Mouse (Mus musculus) cerebellum, postnatal 36 days (tissue): ENCODE measurements around the gene Vps33a.

Source experiments
- DNase-seq, 2 experiments: peaks; one replicate each; pipeline ENCODE4 v3.0.0; 2021 to 2022; ENCODE audit warnings: mixed read lengths in 2 of 2

The Vps33a gene

DNA sequence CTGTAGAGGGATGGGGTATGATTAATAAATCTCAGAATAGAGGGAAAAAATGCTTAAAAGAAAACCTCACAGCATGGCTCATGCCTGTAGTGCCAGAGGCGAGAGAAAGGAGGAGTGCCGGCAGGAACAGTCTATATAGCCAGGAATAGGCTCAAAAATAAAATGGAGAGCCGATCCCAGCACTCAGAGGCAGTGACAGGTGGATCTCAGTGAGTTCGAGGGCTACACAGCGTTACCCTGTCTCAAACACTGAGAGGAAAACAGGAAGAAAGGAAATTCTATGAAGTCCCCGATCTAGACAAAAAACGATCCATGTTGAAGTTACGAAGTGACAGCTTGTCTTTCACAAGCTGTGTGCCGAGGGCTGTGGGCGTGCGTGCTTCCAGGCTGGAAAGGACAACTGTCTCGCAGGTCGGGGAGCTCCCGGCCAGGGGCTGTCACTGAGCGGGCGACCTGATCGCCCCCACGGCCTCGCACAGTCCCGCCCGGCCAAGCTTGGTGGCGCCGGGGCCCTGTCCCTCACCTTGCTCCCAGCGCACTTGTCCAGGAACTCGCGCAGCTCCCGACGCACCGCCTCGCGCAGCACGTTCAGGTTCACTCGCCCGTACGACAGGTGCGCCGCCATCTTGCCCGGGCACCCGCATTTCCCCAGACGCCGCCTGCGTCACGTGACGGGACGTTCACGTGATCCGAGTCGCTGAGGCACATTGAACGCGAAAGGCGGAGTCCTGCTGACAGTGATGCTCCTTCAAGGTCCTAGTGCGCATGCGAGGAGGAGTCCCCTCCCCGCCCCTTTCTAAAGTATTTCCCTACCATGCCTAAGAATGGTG is at the start of gene Vps33a:
Gene Vps33a, minus strand, starts transcription at position 682 of the 830 bp plus-strand sequence.
- DNase-seq: peak; percentile 98

DNA sequence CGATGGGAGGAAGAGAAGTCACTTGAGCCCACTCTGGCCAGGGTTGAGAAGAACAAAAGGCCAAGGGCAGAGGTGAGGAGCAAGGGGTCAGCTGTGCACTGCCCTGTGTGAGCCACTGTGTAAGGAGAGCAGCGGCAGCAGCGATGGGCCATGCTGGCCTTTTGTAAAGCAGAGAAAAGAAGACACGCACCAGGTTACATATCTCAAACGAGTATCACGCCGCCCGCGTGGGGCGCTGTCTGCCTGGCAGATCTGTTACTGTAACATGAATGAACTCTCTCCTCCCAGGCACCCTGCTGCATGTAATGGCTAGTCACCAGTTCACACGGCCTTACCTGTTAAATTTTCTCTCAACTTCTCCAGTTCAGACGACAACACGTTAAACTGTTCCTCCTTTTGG is 49.6 kb upstream of the Vps33a start:
- DNase-seq: peak; percentile 58 to 60

DNA sequence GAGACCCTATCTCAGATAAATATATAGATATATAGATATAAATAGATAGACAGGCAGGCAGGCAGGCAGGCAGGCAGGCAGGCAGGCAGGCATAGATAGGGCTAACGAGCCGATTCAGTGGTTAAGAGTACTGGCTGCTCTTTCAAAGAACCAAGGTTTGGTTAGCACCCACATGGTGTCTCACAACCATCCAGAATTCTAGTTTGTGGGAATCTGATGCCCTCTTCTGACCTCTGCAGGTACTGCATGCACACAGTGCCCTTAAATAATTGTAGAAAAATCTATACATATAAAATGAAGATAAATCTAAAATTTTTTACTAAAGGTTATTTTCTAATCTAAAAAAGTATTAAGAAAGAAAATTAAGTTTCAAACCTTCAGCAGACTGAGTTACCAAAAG is 45.7 kb upstream of the Vps33a start:
- peak in 1 of 2 experiments; percentile 42 for DNase-seq

DNA sequence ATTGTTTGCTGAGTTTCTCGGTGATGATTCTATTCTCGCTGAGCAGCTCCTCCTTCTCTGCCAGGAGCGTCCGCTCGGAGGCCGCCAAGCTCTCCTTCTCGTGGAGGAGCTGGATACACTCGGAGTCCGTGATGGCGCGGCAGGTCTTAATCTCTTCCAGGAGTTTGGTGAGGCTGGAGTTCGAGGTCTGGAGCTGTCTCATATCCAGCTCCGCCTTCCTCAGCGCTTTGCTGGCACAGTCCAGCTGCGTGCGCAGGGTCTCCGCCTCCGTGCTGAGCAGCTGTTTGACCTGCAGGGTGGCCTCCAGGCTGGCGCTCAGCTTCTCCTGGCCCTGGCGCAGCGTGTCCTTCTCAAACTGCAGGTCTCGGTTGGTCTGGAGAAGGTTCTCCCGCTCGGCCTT is 41.4 kb upstream of the Vps33a start:
- no peak for DNase-seq

DNA sequence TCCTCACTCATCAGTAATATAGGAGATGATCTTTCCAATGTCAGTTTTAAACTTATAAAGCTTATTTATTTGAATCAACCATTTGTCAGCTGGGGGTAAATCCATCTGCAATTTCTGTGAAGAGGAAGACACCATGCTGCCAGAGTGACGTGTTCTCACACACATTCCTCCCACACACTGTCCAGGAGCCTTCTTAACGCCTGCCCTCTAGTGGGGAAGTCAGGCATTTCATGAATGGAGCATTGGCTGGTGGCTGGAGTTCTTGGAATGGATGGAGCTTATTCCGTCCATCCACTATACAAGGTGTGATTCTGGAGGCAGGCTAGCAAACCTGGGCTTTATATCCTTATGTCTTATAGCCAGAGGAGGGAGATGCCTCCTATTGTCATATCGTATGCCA is 37.0 kb upstream of the Vps33a start:
- DNase-seq: peak; percentile 77 to 87

DNA sequence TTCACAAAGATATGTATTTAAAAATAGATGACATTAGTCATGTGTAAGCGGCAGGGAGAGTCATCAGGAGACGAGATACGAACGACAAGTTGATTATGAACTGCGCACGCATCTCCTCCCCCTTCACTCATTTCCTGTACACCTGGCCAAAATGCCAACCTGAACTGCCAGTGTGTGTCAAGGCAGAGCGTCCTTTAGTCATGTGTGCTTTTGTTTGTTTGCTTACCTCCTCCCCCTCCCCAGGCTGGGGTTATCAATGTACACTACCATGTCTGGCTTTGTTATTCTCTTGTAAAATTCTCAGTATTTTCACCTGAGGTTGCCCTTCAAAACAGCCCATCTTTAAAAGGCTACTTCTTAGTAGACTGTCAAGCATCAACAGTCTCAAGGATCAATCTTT is 36.6 kb upstream of the Vps33a start:
- DNase-seq: no peak

DNA sequence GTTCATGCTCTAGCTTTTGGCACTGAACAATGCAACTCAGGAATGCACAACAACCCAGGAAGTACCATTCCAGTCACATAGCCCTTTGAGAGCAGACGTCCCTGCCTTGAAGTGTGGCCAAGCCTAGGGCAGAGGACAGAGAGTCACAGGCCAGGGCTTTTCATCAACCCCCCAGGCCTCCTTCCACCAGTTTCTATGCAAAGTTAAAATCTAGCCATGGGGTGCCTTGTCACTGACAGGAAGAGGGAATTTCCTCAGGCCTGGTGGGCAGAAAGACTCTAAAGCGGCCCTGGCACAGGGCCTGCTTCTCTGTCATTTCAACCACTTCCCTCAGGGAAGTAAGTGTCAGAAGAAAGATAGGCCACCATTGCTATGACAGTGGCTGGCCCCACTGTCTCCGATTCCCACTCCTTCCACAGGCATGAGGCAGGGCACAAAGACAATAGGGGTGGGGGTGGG is 34.4 kb upstream of the Vps33a start:
- no peak for DNase-seq

DNA sequence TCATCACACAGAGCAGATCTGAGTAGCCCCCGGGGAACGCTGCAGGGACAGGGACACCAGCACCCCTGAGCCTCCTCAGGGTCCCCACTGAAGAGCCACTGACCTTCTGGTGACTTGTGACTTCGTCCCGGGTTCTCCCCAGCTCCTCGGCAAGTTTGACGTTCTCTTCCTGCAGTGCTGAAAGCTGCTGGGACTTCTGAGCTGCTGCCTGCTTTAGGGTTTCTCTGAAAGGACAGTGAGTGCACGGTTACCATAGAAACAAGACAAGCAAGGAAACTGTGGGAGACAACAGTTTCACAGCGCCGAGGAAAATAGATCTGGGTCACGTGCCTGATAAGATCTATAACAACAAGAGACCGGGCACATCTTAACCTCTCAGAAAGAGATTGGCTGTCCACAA is 30.7 kb upstream of the Vps33a start:
- no peak for DNase-seq

DNA sequence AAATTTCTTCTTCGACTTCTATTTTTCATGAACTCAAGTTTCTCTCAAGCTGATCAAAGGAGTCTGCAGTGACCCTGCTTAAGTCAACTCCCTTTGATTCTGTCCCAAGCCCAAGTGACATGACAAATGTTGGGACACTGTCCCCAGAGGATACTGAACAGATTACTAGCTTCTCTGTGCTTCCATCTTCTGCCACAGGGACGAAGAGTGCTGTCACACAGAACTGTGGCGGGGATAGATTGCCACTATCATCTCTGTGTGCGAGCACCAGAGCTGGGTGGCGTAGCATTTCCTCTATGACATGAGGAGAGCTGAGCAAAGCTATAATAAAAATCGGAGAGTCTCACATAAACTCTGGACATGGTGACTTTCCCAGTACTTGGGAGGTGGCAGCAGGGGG is 29.3 kb upstream of the Vps33a start:
- DNase-seq: no peak

DNA sequence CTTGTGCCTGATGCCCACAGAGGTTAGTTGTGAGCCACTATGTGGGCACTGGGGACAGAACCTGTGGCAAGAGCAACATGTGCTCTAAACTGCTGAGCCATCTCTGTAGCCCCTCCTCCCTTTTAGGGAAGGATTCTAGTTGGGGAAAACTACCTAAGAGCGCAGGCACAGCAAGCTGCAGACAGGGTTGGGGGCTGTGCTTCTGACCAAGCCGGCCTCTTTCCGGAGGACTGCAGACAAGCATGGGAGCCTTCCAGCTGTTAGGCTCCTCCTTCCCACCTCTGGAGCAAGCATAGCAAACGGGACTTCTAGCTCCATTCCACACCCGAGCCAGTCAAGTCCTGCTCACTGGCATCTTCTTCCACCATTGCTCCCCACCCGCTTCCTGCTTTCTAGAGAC is 26.5 kb upstream of the Vps33a start:
- no peak for DNase-seq

DNA sequence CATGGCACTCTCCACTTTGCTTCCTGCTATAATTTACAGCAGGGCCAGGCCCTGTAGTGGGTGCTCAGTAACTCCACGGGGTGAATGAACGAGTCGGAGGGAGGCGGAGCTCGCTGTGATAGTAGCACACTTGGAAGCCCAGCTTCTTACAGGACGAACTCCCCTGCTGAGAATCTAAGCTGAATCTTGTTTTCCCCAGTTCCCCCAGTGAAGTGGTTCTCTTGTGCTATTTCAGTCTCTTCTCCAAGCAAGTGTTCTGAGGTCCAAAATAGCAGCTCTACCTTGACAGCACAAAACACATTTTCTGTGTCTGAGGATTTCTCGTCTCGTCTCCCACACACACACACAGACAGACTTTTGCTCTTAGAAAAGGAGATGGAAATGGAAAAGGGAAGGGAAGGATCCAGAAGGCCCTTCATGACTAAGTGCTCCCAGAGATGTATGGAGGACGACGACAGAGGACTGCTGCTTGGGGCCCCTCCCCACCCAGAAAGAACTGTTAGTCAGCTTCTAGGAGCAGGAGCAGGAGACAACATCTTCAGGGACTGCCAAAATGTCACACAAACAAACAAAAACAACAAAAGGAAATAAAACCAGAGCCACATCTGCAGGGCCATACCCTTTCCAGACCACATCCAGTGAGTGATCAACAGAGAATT is 20.9 kb upstream of the Vps33a start:
- DNase-seq: no peak

DNA sequence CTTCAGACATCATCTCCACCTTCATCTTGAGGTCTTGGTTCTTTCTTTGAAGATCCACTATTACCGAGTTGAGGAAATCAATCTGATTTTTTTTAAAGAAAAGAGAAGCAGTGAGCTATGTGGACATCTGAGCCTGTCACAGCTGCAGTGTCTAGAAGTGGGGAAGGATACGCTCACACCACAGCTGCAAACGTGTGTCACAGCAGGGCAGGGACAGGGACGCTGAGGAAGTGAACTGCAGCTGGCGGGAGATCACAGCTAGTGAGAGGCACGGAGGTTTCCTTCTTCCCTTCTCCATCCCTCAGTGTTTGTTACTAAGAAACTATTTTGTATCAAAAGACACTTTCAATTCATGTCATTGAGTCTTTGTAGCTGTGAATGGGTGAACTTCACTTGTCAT is 7.2 kb upstream of the Vps33a start:
- no peak for DNase-seq

DNA sequence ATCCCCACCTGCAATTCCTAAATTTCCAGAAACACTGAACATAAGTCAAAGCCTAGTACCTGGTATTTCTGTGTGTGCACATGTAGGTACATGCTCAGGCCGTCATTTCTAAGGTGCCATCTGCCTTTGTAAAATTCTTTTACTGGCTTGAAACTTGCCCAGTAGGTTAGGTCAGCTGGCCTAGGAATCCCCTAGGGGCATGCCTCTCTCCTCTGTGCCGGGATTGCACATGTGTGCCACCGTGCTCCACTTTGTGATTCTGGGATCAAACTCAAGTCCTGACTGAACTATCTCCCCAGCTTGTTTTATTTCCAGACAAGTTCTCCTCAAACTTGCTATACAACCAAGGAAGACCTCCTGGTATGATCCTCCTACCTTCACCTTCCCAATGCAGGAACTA is 3.9 kb upstream of the Vps33a start:
- no peak for DNase-seq

DNA sequence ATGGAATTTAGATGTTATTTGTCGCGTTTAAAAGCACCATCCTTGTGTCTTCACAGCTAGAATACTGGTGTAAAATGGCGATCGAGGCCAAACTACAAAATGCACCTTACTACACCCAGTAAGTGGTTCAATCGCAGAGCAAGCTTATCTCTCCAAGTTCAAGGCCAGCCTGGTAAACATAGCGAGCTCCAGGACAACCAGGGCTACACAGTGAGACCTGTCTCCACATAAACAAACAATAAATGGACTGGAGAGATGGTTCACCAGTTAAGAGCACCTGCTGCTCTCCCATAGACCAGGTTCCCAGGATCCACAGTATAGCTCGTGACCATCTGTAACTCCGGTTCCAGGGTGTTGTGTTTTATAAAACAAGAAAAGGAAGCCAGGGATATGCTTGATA is 524 bp upstream of the Vps33a start:
- DNase-seq: no peak

DNA sequence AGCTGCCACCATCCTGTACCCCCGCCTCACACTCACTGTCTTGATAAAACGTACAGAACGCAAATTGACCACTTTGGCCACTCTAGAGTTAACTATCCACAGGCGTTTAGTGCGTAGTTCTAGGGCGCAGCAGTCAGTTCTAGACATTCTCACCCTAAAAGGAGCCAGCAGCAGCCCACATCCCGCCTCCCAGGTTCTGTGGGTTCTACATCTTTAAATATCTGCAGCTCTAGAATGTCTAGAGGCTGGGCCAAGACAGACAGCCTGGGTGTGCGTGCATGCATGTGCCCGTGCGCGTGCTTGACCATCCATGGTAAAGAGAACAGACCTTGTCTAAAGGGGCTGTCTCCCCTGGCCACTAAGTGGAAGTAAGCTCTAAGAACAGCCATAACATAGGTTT is 11.7 kb downstream of the Vps33a start:
- DNase-seq: no peak

DNA sequence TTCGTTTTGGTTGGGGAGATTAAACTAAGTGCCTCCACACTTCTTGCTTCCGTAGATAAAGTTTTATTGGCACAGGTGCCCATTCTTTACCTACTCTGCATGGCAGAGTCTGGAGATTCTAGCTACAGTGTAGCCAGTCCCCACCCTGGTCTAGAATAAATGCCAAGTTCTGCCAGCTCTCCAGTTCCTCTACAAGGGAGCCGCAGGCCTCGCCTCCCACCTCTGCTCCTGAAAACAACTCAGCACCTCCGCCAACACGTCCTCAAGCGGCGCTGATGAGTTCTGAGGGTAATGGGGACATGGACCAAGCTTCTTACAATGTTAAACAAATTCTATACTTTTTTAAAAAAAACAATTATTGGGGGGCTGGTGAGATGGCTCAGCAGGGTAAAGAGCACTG is 13.2 kb downstream of the Vps33a start:
- DNase-seq: no peak

DNA sequence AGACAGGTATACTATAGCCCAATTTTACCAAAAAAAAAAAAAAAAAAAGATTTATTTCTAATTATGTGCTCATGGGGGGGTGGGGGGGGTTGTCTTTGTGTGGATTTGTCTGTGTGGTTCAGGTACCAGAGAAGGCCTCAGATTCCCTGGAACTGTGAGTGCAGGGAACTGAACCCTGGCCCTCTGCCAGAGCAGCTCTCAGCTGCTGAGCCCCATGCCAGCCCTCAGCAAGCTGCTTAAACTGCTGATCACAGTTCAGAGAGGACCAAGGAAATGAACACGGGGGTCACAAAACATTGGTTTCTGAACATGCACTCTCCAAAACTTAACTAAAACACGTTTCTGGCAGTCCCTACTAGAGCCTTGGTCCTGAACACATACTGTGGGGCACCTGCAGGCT is 16.4 kb downstream of the Vps33a start:
- peak; percentile 79 to 84 for DNase-seq

DNA sequence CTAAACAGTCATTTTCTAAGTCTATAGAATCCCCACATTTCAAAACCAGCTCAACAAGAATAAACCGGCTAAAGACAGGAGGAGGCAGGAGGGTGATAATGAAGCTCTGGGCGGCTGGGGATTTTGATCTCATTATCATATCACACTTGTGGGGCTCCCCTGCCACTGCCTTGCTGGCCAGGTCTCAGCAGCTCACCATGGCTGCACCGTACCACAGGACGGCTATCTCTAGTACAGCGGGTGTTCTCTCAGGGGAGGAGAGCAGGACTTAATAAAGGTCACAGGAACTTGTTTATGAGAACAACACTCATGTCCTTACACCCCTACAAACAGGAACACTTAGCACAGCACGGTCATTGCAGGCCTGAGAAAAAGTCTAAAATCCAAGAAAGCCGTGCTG is 17.1 kb downstream of the Vps33a start:
- DNase-seq: no peak

DNA sequence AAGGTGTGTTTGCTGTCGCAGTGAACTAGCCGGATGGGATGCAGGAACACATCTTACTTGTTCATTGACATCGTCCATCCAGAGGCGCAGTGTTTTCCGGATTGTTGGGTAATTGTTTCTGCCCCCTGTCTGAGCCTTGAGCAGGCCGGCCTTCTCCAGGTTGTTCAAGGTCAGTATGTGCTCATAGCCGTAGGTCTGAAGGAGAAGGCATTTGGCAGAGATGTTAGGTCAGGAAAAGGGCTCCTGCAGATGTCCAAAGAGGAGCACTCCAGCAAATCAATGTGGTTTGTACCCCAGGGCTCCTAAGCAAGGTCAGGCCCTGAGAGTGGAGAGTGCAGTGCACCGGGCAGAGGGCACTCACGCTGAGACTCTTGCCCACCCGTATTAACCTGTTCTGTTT is 39.0 kb downstream of the Vps33a start:
- DNase-seq: no peak

DNA sequence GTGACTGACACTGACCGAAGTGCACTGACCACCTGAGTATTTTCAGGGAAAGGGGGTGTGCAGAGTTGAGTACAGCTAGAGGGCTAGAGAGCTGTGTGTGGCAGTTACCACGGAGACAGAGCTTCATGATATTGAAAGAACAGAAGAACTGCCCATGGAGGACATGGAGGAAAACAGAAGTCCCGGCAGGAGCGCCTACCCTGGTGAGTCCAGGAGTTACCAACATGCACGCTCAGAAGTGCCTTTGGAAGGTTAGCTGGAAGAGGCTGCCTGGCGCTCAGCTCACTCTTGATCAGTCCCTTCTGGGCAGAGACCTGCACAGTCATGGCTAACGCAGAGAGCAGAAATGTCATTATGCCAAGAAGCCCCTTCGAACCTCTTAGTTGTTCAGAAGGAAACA is 42.8 kb downstream of the Vps33a start:
- no peak for DNase-seq

DNA sequence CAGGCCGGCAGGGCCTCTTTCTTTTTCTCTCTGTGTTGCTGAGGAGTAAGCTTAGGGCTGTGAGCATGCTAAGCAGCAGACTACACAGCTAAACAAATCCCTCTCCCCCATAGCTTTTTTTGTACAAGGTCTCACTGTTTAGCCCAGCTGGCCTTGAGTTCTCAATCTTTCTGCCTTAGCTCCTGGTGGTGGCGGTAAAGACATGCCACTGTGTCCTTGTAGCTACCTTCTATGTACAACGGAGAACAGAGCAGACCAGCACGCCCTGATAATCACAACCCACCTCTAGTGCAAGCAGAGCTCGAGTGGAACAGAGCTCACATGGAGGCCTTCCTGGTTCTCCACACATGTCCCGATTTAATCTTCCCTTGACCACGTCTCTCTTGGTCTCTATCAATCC is 44.2 kb downstream of the Vps33a start:
- DNase-seq: peak in 1 of 2 experiments; percentile 1

DNA sequence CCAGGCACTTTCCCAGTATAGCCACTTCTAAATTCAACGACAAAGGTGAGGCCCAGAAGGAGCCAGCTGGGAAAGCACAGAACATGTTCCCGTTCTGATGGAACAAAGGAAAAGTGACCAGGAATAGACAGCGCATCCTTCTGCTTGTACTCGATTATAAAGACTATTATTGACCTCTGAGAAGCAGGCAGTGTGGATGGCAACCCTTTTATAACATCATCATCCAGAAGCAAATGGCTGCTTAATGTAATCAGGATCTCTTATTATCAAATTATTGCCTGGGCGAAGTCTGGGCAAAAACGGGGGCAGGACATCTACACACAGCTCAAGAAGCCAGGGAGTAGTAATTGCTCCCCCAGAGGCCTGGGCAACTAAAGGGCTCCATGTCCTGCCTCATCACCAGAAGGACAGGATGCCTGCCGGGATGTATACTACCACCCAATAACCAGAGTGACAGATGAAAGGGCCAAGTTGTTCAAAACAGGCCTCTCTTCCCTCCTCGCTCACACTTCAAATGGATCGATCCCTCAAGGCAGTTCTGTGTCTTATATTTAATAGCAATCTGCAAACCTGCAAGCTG is 46.8 kb downstream of the Vps33a start:
- DNase-seq: peak in 1 of 2 experiments; percentile 1

DNA sequence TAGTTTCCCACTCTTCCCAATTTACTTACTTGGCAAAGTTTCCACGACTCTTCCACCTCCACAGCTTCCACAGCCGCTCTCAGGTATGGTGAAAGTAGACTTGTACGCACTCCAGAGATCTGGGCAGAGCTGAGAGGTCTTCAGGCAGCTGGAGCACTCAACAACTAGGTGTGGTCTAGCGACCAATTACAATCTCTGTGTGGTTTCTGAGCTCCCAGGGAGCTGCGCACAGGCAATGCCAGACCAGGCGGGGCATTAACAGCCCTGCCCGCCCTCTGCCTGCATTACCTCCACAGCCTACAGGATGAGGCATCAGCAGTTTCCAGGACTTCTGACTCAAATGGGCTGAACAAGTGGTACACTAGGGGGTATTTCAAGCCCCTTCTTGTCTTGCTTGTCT is 47.6 kb downstream of the Vps33a start, which contains the start of gene Gm49027:
Gene Gm49027, minus strand, starts transcription at position 208 of the 400 bp plus-strand sequence.
- DNase-seq: peak in 1 of 2 experiments; percentile 1

DNA sequence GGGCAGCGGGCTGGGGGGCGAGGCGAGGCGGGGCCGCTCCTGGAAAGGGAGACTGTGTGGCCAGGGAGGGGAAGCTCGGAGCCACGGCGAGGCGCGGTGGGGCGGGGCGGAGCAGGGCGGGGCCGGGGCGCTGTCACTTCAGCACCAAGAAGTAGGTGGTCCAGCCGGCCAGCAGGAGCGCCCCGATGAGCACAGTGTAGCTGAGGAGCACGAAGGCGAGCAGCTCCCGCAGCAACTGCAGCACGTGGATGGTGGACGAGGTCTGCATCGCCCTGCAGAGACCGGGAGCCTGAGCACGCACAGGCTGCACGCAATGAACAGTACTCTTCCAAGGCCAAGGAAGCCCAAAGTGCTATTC is 48.5 kb downstream of the Vps33a start:
- DNase-seq: no peak
